Mouse (Mus musculus) G1E-ER4 (cell line): ENCODE measurements around the gene Fam192a. TPM values are rescaled to one million over a fixed set of nuclear protein-coding genes. Genes with fewer than 3 reads are reported as not detected.

Experiments
- GATA1 ChIP-seq: IDR thresholded peaks from one replicate; pipeline ENCODE4 v1.8.0; 2012; ENCODE audit warnings: low read length, inconsistent platforms
- polyA plus RNA-seq: library from polyadenylated mRNA; stranded (reverse); fragments of >175 nt; gene quantifications from 2 replicates; pipeline ENCODE4 v1.2.3, GENCODE M21; 2012

Fam192a gene
- polyA plus RNA-seq, 1 experiment = 163 TPM

DNA sequence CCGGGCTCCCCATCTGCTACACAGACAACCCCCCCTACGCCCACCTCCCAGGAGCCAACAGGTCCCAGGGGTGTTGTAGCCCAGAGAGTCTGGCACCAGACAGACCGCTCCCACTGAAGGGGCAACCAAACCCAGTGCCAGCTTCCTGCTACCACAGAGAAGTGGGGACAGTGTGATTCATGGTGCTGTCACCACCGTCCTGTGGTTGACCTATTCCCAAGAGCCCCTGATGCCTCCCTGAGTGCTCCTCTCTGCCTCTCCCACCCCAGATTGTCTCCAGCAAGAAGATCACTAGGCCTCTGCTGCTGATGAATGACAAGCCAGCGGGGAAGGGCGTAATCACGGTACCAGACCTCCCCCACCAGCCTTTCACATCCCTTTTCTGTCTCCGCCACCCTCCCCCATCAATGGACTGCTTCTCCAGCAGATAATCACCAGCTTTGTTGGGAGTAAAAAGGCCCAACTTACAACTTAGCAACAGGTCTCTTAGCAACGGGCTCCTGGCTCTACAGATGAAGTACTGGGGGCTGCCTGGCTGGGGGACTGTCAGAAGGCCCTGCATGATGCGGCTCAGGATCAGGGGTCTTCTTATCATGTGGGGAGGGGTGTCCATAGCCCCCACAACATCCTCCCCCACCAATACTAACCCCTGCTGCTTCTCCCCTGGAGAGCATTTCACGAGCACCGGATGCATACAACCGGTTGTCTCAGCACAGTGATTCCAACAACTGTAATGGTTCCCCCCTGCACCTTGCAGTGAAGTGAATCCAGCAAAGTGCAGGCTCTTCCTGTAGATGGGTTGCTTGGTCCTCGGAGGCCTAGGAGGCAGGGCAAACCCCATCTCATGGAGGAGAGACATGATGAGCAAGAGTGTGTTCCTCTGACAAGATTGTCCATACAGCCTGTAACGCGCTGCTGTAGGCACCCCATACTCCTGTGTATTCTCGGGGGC, 50.0 kb downstream of the Fam192a start:
- TF ChIP-seq GATA1 = no peak

- no peak for TF ChIP-seq GATA1
Observed at GRCm38 (mm10) chr8:94549998-94550397, 51.8 kb downstream of the Fam192a start.

- TF ChIP-seq GATA1 = no peak
Observed at GRCm38 (mm10) chr8:94549482-94549881, 52.3 kb downstream of the Fam192a start.

DNA sequence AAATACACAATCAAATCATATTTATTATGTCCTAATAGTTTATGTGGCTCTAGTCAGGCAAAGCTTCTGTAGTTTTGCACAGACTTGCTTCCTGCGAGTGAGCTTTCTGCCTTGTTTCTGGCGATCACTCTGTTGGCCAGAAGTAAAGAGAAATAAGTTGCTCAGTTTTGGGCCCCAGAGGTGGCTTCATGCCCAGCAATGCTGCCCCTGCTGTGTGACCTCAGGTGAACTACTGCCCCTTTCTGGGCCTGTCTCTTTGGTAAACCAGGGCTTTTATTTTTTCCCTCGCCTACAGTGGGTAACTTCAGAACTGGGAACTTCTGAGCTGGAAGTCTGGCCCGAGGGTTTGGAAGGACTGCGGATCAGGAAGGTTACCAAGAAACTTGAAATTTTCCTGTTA, 52.8 kb downstream of the Fam192a start:
- TF ChIP-seq GATA1 = no peak

DNA sequence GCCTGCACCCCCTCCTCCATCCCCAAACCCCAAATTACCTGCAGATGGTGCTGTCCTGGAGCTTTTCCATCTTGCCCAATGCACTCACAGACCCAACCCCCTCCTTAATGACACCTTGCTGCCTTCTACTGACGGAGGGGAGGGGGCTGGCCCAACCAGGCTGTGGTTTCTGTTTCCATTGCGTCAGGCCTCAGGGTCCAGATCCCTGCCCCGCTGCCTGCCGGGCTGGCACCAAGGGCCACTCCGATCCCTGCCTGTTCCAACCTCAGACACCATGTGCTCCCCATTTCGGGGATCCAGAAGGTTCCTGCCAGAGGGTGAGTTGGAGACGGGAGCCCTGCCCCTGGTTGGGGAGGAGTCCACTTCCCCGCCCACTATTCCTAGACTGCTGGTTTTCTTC, 57.8 kb downstream of the Fam192a start:
- no peak for TF ChIP-seq GATA1

GRCm38 (mm10) chr8:94540889-94541795, 60.7 kb downstream of the Fam192a start:
- TF ChIP-seq GATA1 = no peak

DNA sequence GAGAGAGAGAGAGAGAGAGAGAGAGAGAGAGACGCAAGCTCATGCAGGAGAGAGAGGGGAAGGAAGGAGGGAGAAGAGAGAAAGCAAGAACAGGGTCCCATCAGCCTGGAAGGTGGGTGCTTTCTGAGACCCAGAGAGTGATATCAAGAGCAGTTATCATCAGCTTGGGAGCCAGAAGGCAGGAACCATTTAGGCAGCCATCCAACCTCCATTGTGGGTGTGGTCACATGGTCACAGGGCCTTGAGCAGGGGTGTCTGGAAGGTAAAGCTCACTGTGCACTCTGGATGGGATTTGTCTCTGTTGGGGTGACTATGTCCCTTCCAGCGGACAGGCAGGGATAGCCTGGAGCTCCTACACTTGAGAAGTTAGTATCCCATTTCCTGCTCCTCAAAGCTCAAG, 61.8 kb downstream of the Fam192a start:
- TF ChIP-seq GATA1 = no peak

DNA sequence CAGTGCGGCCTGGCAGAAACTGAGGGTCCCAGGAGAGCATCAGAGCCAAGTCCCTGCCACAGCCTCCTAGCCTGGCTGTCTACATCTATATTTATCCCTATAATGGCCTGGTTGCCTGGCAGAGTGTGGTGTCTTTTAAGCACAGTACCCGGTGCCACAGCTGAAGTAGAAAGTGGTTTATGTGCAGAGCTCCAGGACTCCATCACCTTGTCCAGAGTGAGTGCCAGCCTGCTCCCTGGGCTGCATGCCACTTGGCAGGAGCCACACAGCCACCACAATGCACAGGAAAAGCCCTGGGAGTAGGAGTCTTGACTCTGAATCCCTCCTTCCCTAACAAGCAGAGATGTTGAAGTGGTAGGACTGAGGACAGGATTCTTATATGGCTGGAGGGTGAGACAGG, 64.3 kb downstream of the Fam192a start:
- TF ChIP-seq GATA1 = no peak

GRCm38 (mm10) chr8:94535631-94536030, 66.2 kb downstream of the Fam192a start:
- TF ChIP-seq GATA1 = no peak

GRCm38 (mm10) chr8:94534612-94535011, 67.2 kb downstream of the Fam192a start:
- no peak for TF ChIP-seq GATA1

- no peak for TF ChIP-seq GATA1
Observed at GRCm38 (mm10) chr8:94532873-94533671, 68.7 kb downstream of the Fam192a start, which contains the start of gene Cpne2. TSS of gene Cpne2 (plus strand) at chr8:94532990.

- no peak for TF ChIP-seq GATA1
Observed at GRCm38 (mm10) chr8:94532525-94532872, 69.3 kb downstream of the Fam192a start.

GRCm38 (mm10) chr8:94532000-94532399, 69.8 kb downstream of the Fam192a start:
- no peak for TF ChIP-seq GATA1

DNA sequence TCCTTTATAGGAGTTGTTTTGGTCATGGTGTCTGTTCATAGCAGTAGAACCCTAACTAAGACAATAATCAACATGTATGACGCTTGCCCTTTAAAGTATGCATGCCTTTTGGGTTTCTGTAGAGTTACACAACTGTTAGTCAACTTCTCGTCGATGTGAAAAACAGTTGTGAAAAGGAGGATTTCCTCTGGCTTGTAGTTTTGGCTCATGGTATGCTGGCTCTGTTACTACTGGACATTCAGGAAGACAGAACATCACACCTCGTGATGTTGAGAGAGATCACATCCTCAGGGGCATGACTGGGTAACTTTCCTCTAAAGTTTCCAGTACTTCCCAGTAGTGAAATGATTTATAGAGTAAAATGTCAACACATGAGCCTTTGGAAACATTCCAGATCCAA, 71.2 kb downstream of the Fam192a start:
- TF ChIP-seq GATA1 = no peak

GRCm38 (mm10) chr8:94529875-94530274, 71.9 kb downstream of the Fam192a start:
- TF ChIP-seq GATA1 = no peak
